Comparison of ENCODE assay signal across 8 mouse cellular contexts in genomic region chr11:117118721-117119321, GRCm38 (mm10). TPM values are rescaled to one million over a fixed set of nuclear protein-coding genes. Genes with fewer than 3 reads are reported as not detected.
A peak's percentile ranks its signal among the peaks of the same experiment; 100 is the strongest.
DNase-seq lines count a peak whose midpoint lies in the region; ATAC-seq lines count a peak whose summit lies in the region.

No protein-coding gene starts in this region.

- H3K9ac ChIP-seq in forebrain, embryonic 16.5 days (replicated peaks; ENCODE audit: low read depth, low read length) = no peak overlapping the region
- H3K9ac ChIP-seq in midbrain, embryonic 15.5 days = no peak overlapping the region

- no peak for ATAC-seq in forebrain, embryonic 16.5 days
- ATAC-seq in midbrain, embryonic 15.5 days (replicated peaks) = no peak

- H3K27ac ChIP-seq in brown adipose tissue, adult 24 weeks (replicated peaks; ENCODE audit: low read depth, low read length) = peak overlapping the region; percentile 77
- H3K27ac ChIP-seq in forebrain, embryonic 16.5 days (ENCODE audit: low read length) = no peak overlapping the region
- no peak overlapping the region for H3K27ac ChIP-seq in midbrain, embryonic 15.5 days

- peak overlapping the region; percentile 33 for H3K4me3 ChIP-seq in brown adipose tissue, adult 24 weeks (ENCODE audit: insufficient read depth, low read depth, low read length)
- no peak overlapping the region for H3K4me3 ChIP-seq in forebrain, embryonic 16.5 days (replicated peaks; ENCODE audit: low read length)
- no peak overlapping the region for H3K4me3 ChIP-seq in midbrain, embryonic 15.5 days

- H3K4me1 ChIP-seq in brown adipose tissue, adult 24 weeks (ENCODE audit: control insufficient read depth, insufficient read depth, insufficient read length, low read length) = peaks cover 59% of the 10 kb centered on the region
- peaks cover 69% of the 10 kb centered on the region for H3K4me1 ChIP-seq in forebrain, embryonic 16.5 days (replicated peaks; ENCODE audit: control insufficient read depth, insufficient read depth, low read length)
- peaks cover 78% of the 10 kb centered on the region for H3K4me1 ChIP-seq in midbrain, embryonic 15.5 days

- H3K9me3 ChIP-seq in forebrain, embryonic 16.5 days (ENCODE audit: control insufficient read depth, low read length) = no peaks in the 10 kb centered on the region
- H3K9me3 ChIP-seq in midbrain, embryonic 15.5 days = no peaks in the 10 kb centered on the region

- 33% methylated on average over 11 of the region's 11 CpGs for WGBS in forebrain, embryonic 16.5 days
- 31% methylated on average over 11 of the region's 11 CpGs for WGBS in midbrain, embryonic 15.5 days

- H3K36me3 ChIP-seq in forebrain, embryonic 16.5 days (ENCODE audit: control insufficient read depth, insufficient read depth) = 0 out of 2 replicates have a peak, but pooled peaks cover 2% of the 10 kb centered on the region
- peaks cover 3% of the 10 kb centered on the region; the same call in 1 of the 2 replicates for H3K36me3 ChIP-seq in midbrain, embryonic 15.5 days (replicated peaks)

- H3K27me3 ChIP-seq in forebrain, embryonic 16.5 days (replicated peaks; ENCODE audit: control insufficient read depth, insufficient read depth, low read length) = no peaks in the 10 kb centered on the region
- no peaks in the 10 kb centered on the region for H3K27me3 ChIP-seq in midbrain, embryonic 15.5 days (replicated peaks)

- DNase-seq in kidney, postnatal 25 days = peak; percentile 38 to 72
- no peak for DNase-seq in kidney, adult 9 months
- DNase-seq in gastrocnemius, adult 8-10 months (ENCODE audit: low spot score in 2 of 2) = no peak
- no peak for DNase-seq in left cerebral cortex, adult 9 months (ENCODE audit: low spot score in 2 of 2)
- DNase-seq in right cerebral cortex, postnatal 10 days (ENCODE audit: low spot score in 2 of 2) = no peak

- 0 out of 2 replicates have a peak overlapping the region, but pooled peaks have one; percentile 7 for H3K4me2 ChIP-seq in forebrain, embryonic 16.5 days (ENCODE audit: low read length)
- peak overlapping the region; percentile 23; the same call in 1 of the 2 replicates for H3K4me2 ChIP-seq in midbrain, embryonic 15.5 days

RNA-seq across cellular contexts. Expression of gene Sec14l1, which starts 3.9 kb away (rescaled TPM):
- 35.4 and 37.4 TPM in 2 replicates for polyA plus RNA-seq in brown adipose tissue, adult 24 weeks (2012; ENCODE audit: insufficient read depth, insufficient read length, missing spikeins)
- 76.9 and 83.7 TPM in 2 replicates for polyA plus RNA-seq in forebrain, embryonic 16.5 days (2015; fragmentation: Nextera tagmentation; extraction: Ambion mirVana)
- polyA plus RNA-seq in midbrain, embryonic 15.5 days (2015; fragmentation: Nextera tagmentation; extraction: Ambion mirVana) = 62.8 and 63.9 TPM in 2 replicates
- total RNA-seq in gastrocnemius, adult 8-10 months (2022) = 10 to 100 TPM; 42.6 to 56.1 (median 50.7) TPM

Comparison
In these comparisons a context has a peak if more than half of its experiments do, and no peak if none do; other contexts are left out.
1. DNase-seq: peak in kidney, postnatal 25 days (2 of 2); none in kidney, adult 9 months (single experiment), gastrocnemius, adult 8-10 months (0 of 2), left cerebral cortex, adult 9 months (0 of 2) and right cerebral cortex, postnatal 10 days (0 of 2).